Mouse (Mus musculus) MEL (cell line): ENCODE results near the gene Ahrr. TPM values are rescaled to one million over a fixed set of nuclear protein-coding genes. Genes with fewer than 3 reads are reported as not detected.

ENCODE experiments used
- DNase-seq: peaks from one replicate; pipeline ENCODE4 v3.0.0; 2011; ENCODE audit warnings: low read depth, low spot score
- H3K27ac ChIP-seq: 2 replicates; pipeline ENCODE4 v1.5.1; 2012; ENCODE audit warnings: low read depth, mild to moderate bottlenecking, control low read depth, low read length, moderate library complexity; ENCODE audit not compliant: control insufficient read depth
- H3K27me3 ChIP-seq, 2 experiments: fragments of 150-350 bp in 1 of 2; sonication (generic) in 1 of 2; 2 replicates each; pipeline ENCODE4 v1.6.1; 2012; ENCODE audit warnings: low read length in 2 of 2, mild to moderate bottlenecking in 2 of 2, improper control_type of control experiment in 1 of 2, moderate library complexity in 1 of 2; ENCODE audit not compliant: insufficient read depth in 2 of 2, control insufficient read depth in 1 of 2
- H3K36me3 ChIP-seq, 2 experiments: 2 replicates each; pipeline ENCODE4 v1.6.1; 2012 to 2014; ENCODE audit warnings: low read length in 2 of 2, improper control_type of control experiment in 1 of 2, inconsistent platforms in 1 of 2, mild to moderate bottlenecking in 1 of 2; ENCODE audit not compliant: insufficient read depth in 2 of 2, control insufficient read depth in 1 of 2
- H3K4me1 ChIP-seq, 2 experiments: fragments of 150-350 bp in 1 of 2; sonication (generic) in 1 of 2; 2 replicates each; pipeline ENCODE4 v1.6.1; 2012; ENCODE audit warnings: low read length in 2 of 2, improper control_type of control experiment in 1 of 2, mild to moderate bottlenecking in 1 of 2; ENCODE audit not compliant: insufficient read depth in 2 of 2, control insufficient read depth in 1 of 2
- H3K4me3 ChIP-seq, 2 experiments: fragments of 150-350 bp in 1 of 2; sonication (generic) in 1 of 2; 2 replicates each; pipeline ENCODE4 v1.5.1; 2012; ENCODE audit warnings: low read depth in 2 of 2, low read length in 2 of 2, mild to moderate bottlenecking in 2 of 2, moderate library complexity in 2 of 2, control low read depth in 1 of 2, improper control_type of control experiment in 1 of 2; ENCODE audit not compliant: control insufficient read depth in 1 of 2, insufficient read depth in 1 of 2
- H3K79me2 ChIP-seq: 2 replicates; pipeline ENCODE4 v1.6.1; 2012; ENCODE audit warnings: mild to moderate bottlenecking, low read length, moderate library complexity; ENCODE audit not compliant: control insufficient read depth, poor library complexity, insufficient read depth
- H3K9ac ChIP-seq: 2 replicates; pipeline ENCODE4 v1.6.1; 2012; ENCODE audit warnings: low read depth, mild to moderate bottlenecking, control low read depth, low read length, moderate library complexity; ENCODE audit not compliant: control insufficient read depth, poor library complexity, severe bottlenecking
- H3K9me3 ChIP-seq: fragments of 150-350 bp; sonication (generic); replicated peaks from 2 replicates; pipeline ENCODE4 v1.6.1; 2012; ENCODE audit warnings: mild to moderate bottlenecking, low read length, improper control_type of control experiment, moderate library complexity; ENCODE audit not compliant: insufficient read depth
- MAX ChIP-seq: IDR thresholded peaks from 2 replicates; pipeline ENCODE4 v1.6.1; 2011; ENCODE audit warnings: low read length, improper control_type of control experiment
- POLR2A ChIP-seq, 2 experiments: IDR thresholded peaks; 2 replicates each; pipeline ENCODE4 v1.6.1; 2011 to 2012; ENCODE audit warnings: low read length in 2 of 2, mild to moderate bottlenecking in 2 of 2, control low read depth in 1 of 2, improper control_type of control experiment in 1 of 2, low read depth in 1 of 2, moderate library complexity in 1 of 2; ENCODE audit not compliant: control insufficient read depth in 1 of 2, insufficient read depth in 1 of 2, poor library complexity in 1 of 2
- USF1 ChIP-seq: IDR thresholded peaks from 2 replicates; pipeline ENCODE4 v1.6.1; 2014; ENCODE audit warnings: low read depth, mild to moderate bottlenecking, inconsistent platforms, low read length, improper control_type of control experiment, moderate library complexity
- ZKSCAN1 ChIP-seq: IDR thresholded peaks from 2 replicates; pipeline ENCODE4 v1.6.1; 2012; ENCODE audit warnings: low read depth, mild to moderate bottlenecking, inconsistent platforms, low read length, improper control_type of control experiment, moderate library complexity
- polyA plus RNA-seq, 2 experiments: library from polyadenylated mRNA; stranded (reverse) in 1 of 2; unstranded in 1 of 2; fragments of >175 nt in 1 of 2; fragments of >200 nt in 1 of 2; gene quantifications; 2 replicates each; pipeline versions ENCODE4 v1.2.1 to v1.2.4; 2012; ENCODE audit warnings: low replicate concordance in 2 of 2, low read depth in 1 of 2; ENCODE audit not compliant: insufficient read length in 2 of 2, insufficient read depth in 1 of 2, missing spikeins in 1 of 2
- total RNA-seq: library from RNA; depleted of rRNA; stranded (reverse); fragments of 300-350 nt; gene quantifications from 2 replicates; pipeline ENCODE4 v1.2.3, GENCODE M21; 2012; rRNA removed

Ahrr gene
- total and polyA plus RNA-seq, 3 experiments = 0.01 TPM; not detected in 2

GRCm38 (mm10) chr13:74166348-74167056 lies 125.6 kb downstream of the Ahrr start:
- Histone ChIP-seq H3K9me3 (no peaks in the 10 kb centered on the region), H3K27me3 (peaks cover 1 to 3% of the 10 kb centered on the region in 2 experiments; a peak in 3 of 4 replicates), H3K27ac (no peak overlapping the region), H3K36me3 (no peaks in the 10 kb centered on the region; a peak in 1 of 4 replicates), H3K4me1 (no peaks in the 10 kb centered on the region), H3K9ac (peak overlapping the region; percentile 56), H3K79me2 (no peaks in the 10 kb centered on the region), H3K4me3 (peak overlapping the region; percentile 45 to 68; a peak in 3 of 4 replicates)
- DNase-seq = peak; percentile 70
- TF ChIP-seq POLR2A (IDR thresholded peaks at IDR 0.05; ENCODE audit: control insufficient read depth in 1 of 2, insufficient read depth in 1 of 2, low read depth in 1 of 2, low read length in 2 of 2, poor library complexity in 1 of 2) = peak in 1 of 2 experiments; percentile 64; a peak in 2 of 4 replicates
- TF ChIP-seq USF1 = no peak
- TF ChIP-seq MAX = 0 out of 2 replicates have a peak, but pooled peaks have one; percentile 13
- peak; percentile 47; the same call in 1 of the 2 replicates for TF ChIP-seq ZKSCAN1

Other genes with a start within 250 kb of the Ahrr start
- gene Cep72, start 230.0 kb downstream of the Ahrr start, total RNA-seq = 2.2 and 3.9 TPM in 2 replicates
- 1 to 10 TPM in 1 of 2 experiments, not detected in 1; 7.0 TPM for gene Cep72, start 230.0 kb downstream of the Ahrr start, polyA plus RNA-seq
- gene Slc9a3, start 170.9 kb downstream of the Ahrr start, total RNA-seq = 0.04 TPM in 1 of 2 replicates, not detected in the other
- not detected for gene Slc9a3, start 170.9 kb downstream of the Ahrr start, polyA plus RNA-seq
- 23.3 and 24.2 TPM in 2 replicates for gene Exoc3, start 83.6 kb downstream of the Ahrr start, total RNA-seq
- 100 to 1,000 TPM in 1 of 2 experiments, 10 to 100 TPM in 1; 35.4 to 145 TPM for gene Exoc3, start 83.6 kb downstream of the Ahrr start, polyA plus RNA-seq
- 134 and 142 TPM in 2 replicates for gene Pdcd6, start 25.2 kb upstream of the Ahrr start, total RNA-seq
- 100 to 1,000 TPM in 1 of 2 experiments, not detected in 1; 106 TPM for gene Pdcd6, start 25.2 kb upstream of the Ahrr start, polyA plus RNA-seq
- 145 and 151 TPM in 2 replicates for gene Sdha, start 57.9 kb upstream of the Ahrr start, total RNA-seq
- 100 to 1,000 TPM in 1 of 2 experiments, 10 to 100 TPM in 1; 68.6 to 214 TPM for gene Sdha, start 57.9 kb upstream of the Ahrr start, polyA plus RNA-seq
- 28.7 and 33.6 TPM in 2 replicates for gene Ccdc127, start 58.0 kb upstream of the Ahrr start, total RNA-seq
- 10 to 100 TPM in 1 of 2 experiments, not detected in 1; 30.2 TPM for gene Ccdc127, start 58.0 kb upstream of the Ahrr start, polyA plus RNA-seq
- 0.08 and 0.10 TPM in 2 replicates for gene Lrrc14b, start 71.7 kb upstream of the Ahrr start, total RNA-seq
- gene Lrrc14b, start 71.7 kb upstream of the Ahrr start, polyA plus RNA-seq = not detected
- gene Zfp72, start 98.5 kb upstream of the Ahrr start, total RNA-seq = 1.6 and 2.2 TPM in 2 replicates
- 1 to 10 TPM in 1 of 2 experiments, not detected in 1; 2.0 TPM for gene Zfp72, start 98.5 kb upstream of the Ahrr start, polyA plus RNA-seq
- 44.5 and 66.6 TPM in 2 replicates for gene Ftl1-ps1, start 107.4 kb upstream of the Ahrr start, total RNA-seq
- gene Ftl1-ps1, start 107.4 kb upstream of the Ahrr start, polyA plus RNA-seq = 10 to 100 TPM in 1 of 2 experiments, not detected in 1; 35.0 TPM
- 5.5 and 6.1 TPM in 2 replicates for gene Zfp825, start 201.7 kb upstream of the Ahrr start, total RNA-seq
- 100 to 1,000 TPM in 1 of 2 experiments, 1 to 10 TPM in 1; 4.4 to 426 TPM for gene Zfp825, start 201.7 kb upstream of the Ahrr start, polyA plus RNA-seq